Mouse (Mus musculus) heart, embryonic 14.5 days (tissue): Measurements from ENCODE around the gene Syt2. TPM values are rescaled to one million over a fixed set of nuclear protein-coding genes. Genes with fewer than 3 reads are reported as not detected.
A peak's percentile ranks its signal among the peaks of the same experiment; 100 is the strongest.

Experiments
- ATAC-seq: fragments of 200-750 bp; cut with Nextera tagmentation; 2 replicates; pipeline ENCODE4 v1.8.0; 2017; ENCODE audit warnings: low read depth, moderate TSS enrichment; ENCODE audit not compliant: insufficient number of reproducible peaks, insufficient read depth, low FRiP score
- H3K27ac ChIP-seq, 2 experiments: fragments of 200-500 bp in 1 of 2; fragments of 300-500 bp in 1 of 2; sonication (generic) in 1 of 2; replicated peaks in 1 of 2; 2 replicates each; pipeline ENCODE4 v1.5.1; 2012 to 2014; ENCODE audit warnings: low read depth in 2 of 2, low read length in 2 of 2, control low read depth in 1 of 2, mild to moderate bottlenecking in 1 of 2, mixed read lengths in 1 of 2; ENCODE audit not compliant: control insufficient read depth in 1 of 2, insufficient read depth in 1 of 2
- H3K27me3 ChIP-seq: fragments of 300-500 bp; sonication (generic); 2 replicates; pipeline ENCODE4 v1.6.1; 2014; ENCODE audit warnings: mild to moderate bottlenecking, low read length, control low read depth; ENCODE audit not compliant: control insufficient read depth, insufficient read depth
- H3K36me3 ChIP-seq: fragments of 300-500 bp; sonication (generic); 2 replicates; pipeline ENCODE4 v1.6.1; 2014; ENCODE audit warnings: mild to moderate bottlenecking, control low read depth, low read length, mixed read lengths; ENCODE audit not compliant: control insufficient read depth, insufficient read depth
- H3K4me1 ChIP-seq, 2 experiments: fragments of 200-500 bp in 1 of 2; fragments of 300-500 bp in 1 of 2; sonication (generic) in 1 of 2; 2 replicates each; pipeline ENCODE4 v1.6.1; 2012 to 2014; ENCODE audit warnings: low read length in 2 of 2, control low read depth in 1 of 2, mixed read lengths in 1 of 2; ENCODE audit not compliant: control insufficient read depth in 2 of 2, insufficient read depth in 2 of 2
- H3K4me2 ChIP-seq: fragments of 300-500 bp; sonication (generic); 2 replicates; pipeline ENCODE4 v1.6.1; 2014; ENCODE audit warnings: mild to moderate bottlenecking, low read length
- H3K4me3 ChIP-seq, 2 experiments: fragments of 200-500 bp in 1 of 2; fragments of 300-500 bp in 1 of 2; sonication (generic) in 1 of 2; 2 replicates each; pipeline ENCODE4 v1.5.1; 2012 to 2014; ENCODE audit warnings: low read length in 2 of 2, mild to moderate bottlenecking in 2 of 2, control low read depth in 1 of 2, low read depth in 1 of 2, moderate library complexity in 1 of 2; ENCODE audit not compliant: control insufficient read depth in 1 of 2, insufficient read depth in 1 of 2
- H3K9ac ChIP-seq: fragments of 300-500 bp; sonication (generic); 2 replicates; pipeline ENCODE4 v1.6.1; 2014; ENCODE audit warnings: mild to moderate bottlenecking, low read length
- H3K9me3 ChIP-seq: fragments of 300-500 bp; sonication (generic); 2 replicates; pipeline ENCODE4 v1.6.1; 2016; ENCODE audit warnings: low read length, control low read depth; ENCODE audit not compliant: control insufficient read depth
- WGBS: fragments of 180-500 bp; shearing (Covaris S2); extraction: QIAGEN DNeasy Blood & Tissue Kit; methylation state at CpG from one replicate; pipeline ENCODE4 v1.1.7; 2014; 5-methylcytosine and 5-hydroxymethylcytosine counted together
- polyA plus RNA-seq: library from polyadenylated mRNA; unstranded; fragments of >200 nt; fragmentation: Nextera tagmentation; extraction: Ambion mirVana; gene quantifications from 2 replicates; pipeline ENCODE4 v1.2.1, GENCODE M21; 2014

The Syt2 gene
- polyA plus RNA-seq, 1 experiment from 2014 or later, result 0.08 TPM

- Histone ChIP-seq H3K27me3 (no peaks in the 10 kb centered on the region), H3K9me3 (no peaks in the 10 kb centered on the region), H3K4me2 (no peak overlapping the region), H3K4me3 (no peak overlapping the region), H3K4me1 (0 out of 4 replicates have a peak, but pooled peaks cover 0 to 5% of the 10 kb centered on the region in 2 experiments), H3K9ac (no peak overlapping the region), H3K36me3 (peaks cover 92% of the 10 kb centered on the region), H3K27ac (no peak overlapping the region)
- WGBS, result 90% methylated on average over 4 of the region's 4 CpGs
- ATAC-seq, result no peak
Measured at GRCm38 (mm10) chr1:134763250-134763649, 116.8 kb downstream of the Syt2 start.

GRCm38 (mm10) chr1:134763776-134764438 is 117.4 kb downstream of the Syt2 start:
- Histone ChIP-seq H3K9me3 (no peaks in the 10 kb centered on the region), H3K27ac (peak overlapping the region in 1 of 2 experiments; percentile 27; a peak in 1 of 4 replicates), H3K27me3 (no peaks in the 10 kb centered on the region), H3K4me3 (no peak overlapping the region), H3K9ac (no peak overlapping the region), H3K4me1 (0 out of 4 replicates have a peak, but pooled peaks cover 0 to 5% of the 10 kb centered on the region in 2 experiments), H3K4me2 (no peak overlapping the region), H3K36me3 (peaks cover 92% of the 10 kb centered on the region)
- WGBS, result 91% methylated on average over 11 of the region's 11 CpGs
- ATAC-seq, result no peak

- Histone ChIP-seq H3K9me3 (no peaks in the 10 kb centered on the region), H3K9ac (no peak overlapping the region)
- WGBS, result 71% methylated on average over 7 of the region's 7 CpGs
Measured at GRCm38 (mm10) chr1:134764831-134765458, 118.5 kb downstream of the Syt2 start.

GRCm38 (mm10) chr1:134766448-134766847 is 120.0 kb downstream of the Syt2 start:
- Histone ChIP-seq H3K9ac (no peak overlapping the region), H3K9me3 (no peaks in the 10 kb centered on the region), H3K27ac (no peak overlapping the region), H3K36me3 (peaks cover 84% of the 10 kb centered on the region), H3K4me1 (peaks cover 4 to 11% of the 10 kb centered on the region in 2 experiments), H3K4me3 (no peak overlapping the region), H3K27me3 (no peaks in the 10 kb centered on the region), H3K4me2 (no peak overlapping the region)
- 90% methylated on average over 4 of the region's 4 CpGs for WGBS
- no peak for ATAC-seq

More at GRCm38 (mm10) chr1:134764831-134765458, 118.5 kb downstream of the Syt2 start:
- peak overlapping the region in 1 of 2 experiments; percentile 55; a peak in 1 of 4 replicates for H3K27ac ChIP-seq
- no peak overlapping the region for H3K4me2 ChIP-seq
- ATAC-seq, result no peak
- H3K36me3 ChIP-seq, result peaks cover 89% of the 10 kb centered on the region
- no peaks in the 10 kb centered on the region for H3K27me3 ChIP-seq
- H3K4me1 ChIP-seq, result 0 out of 4 replicates have a peak, but pooled peaks cover 0 to 5% of the 10 kb centered on the region in 2 experiments
- no peak overlapping the region for H3K4me3 ChIP-seq

- ATAC-seq, result no peak
- Histone ChIP-seq H3K27ac (no peak overlapping the region), H3K4me2 (no peak overlapping the region), H3K27me3 (no peaks in the 10 kb centered on the region), H3K9me3 (no peaks in the 10 kb centered on the region), H3K4me3 (no peak overlapping the region), H3K36me3 (peaks cover 88% of the 10 kb centered on the region), H3K4me1 (peaks cover 15 to 26% of the 10 kb centered on the region in 2 experiments), H3K9ac (no peak overlapping the region)
- WGBS, result 94% methylated on average over 5 of the region's 5 CpGs
Measured at GRCm38 (mm10) chr1:134770312-134770711, 123.8 kb downstream of the Syt2 start.

- no peaks in the 10 kb centered on the region for H3K9me3 ChIP-seq
- H3K27me3 ChIP-seq, result no peaks in the 10 kb centered on the region
- no peak overlapping the region for H3K4me3 ChIP-seq
- peaks cover 88% of the 10 kb centered on the region for H3K36me3 ChIP-seq
- H3K9ac ChIP-seq, result no peak overlapping the region
- H3K4me1 ChIP-seq, result peaks cover 15 to 24% of the 10 kb centered on the region in 2 experiments
- 0 out of 2 replicates have a peak, but pooled peaks have one; percentile 37 for ATAC-seq
- WGBS, result 57% methylated on average over 6 of the region's 6 CpGs
- peak overlapping the region; percentile 42 to 49; a peak in 3 of 4 replicates for H3K27ac ChIP-seq
- no peak overlapping the region for H3K4me2 ChIP-seq
Measured at GRCm38 (mm10) chr1:134771353-134771752, 124.9 kb downstream of the Syt2 start.

GRCm38 (mm10) chr1:134771999-134772398 is 125.5 kb downstream of the Syt2 start:
- Histone ChIP-seq H3K4me3 (no peak overlapping the region), H3K9me3 (no peaks in the 10 kb centered on the region), H3K27me3 (no peaks in the 10 kb centered on the region), H3K27ac (peak overlapping the region in 1 of 2 experiments; percentile 49; a peak in 2 of 4 replicates), H3K4me1 (peaks cover 15 to 24% of the 10 kb centered on the region in 2 experiments), H3K4me2 (no peak overlapping the region), H3K9ac (no peak overlapping the region), H3K36me3 (peaks cover 88% of the 10 kb centered on the region)
- no peak for ATAC-seq
- WGBS, result 78% methylated on average over 7 of the region's 7 CpGs
